Mouse (Mus musculus) liver, postnatal 0 days (tissue): ENCODE results near the gene Cyp2j7.
"Not testable (repeated sequence)": the region's sequence is repeated elsewhere in the genome, so short reads cannot be mapped to it uniquely, and the experiment has no call there.

Experiments used
- CTCF ChIP-seq: sonication (generic); IDR thresholded peaks from 2 replicates; pipeline ENCODE4 v1.5.1; 2016; ENCODE audit warnings: antibody characterized with exemption, low read depth
- EP300 ChIP-seq: IDR thresholded peaks from 2 replicates; pipeline ENCODE4 v1.6.1; 2016; ENCODE audit warnings: antibody characterized with exemption, low read depth, mild to moderate bottlenecking

DNA sequence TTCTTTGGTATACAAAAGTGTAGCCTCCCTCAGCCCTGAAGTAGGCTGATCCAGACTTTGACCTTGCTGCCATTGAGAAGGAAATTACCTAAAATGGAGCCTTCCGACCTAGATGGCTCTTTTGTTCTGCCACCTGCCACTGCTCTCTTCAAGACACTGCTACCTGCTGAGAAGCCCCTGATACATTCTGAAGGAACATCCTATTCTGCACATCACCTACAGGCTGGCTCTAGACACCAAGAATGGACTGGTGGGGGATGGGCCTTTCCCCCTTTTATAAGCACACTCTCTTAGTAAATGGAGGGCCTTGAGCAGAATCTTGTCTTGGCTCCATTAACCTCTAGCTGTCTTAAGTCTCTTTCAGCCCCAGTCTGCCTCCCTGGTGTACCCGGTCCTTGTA, 51.7 kb downstream of the Cyp2j7 start:
- TF ChIP-seq EP300, CTCF: not testable (repeated sequence)
